Mouse (Mus musculus) liver, embryonic 11.5 days (tissue): ENCODE results near the gene Cog4. TPM values are rescaled to one million over a fixed set of nuclear protein-coding genes. Genes with fewer than 3 reads are reported as not detected.

Source experiments
- ATAC-seq: fragments of 200-750 bp; cut with Nextera tagmentation; replicated peaks from 2 replicates; pipeline ENCODE4 v1.8.0; 2017; ENCODE audit warnings: moderate number of reproducible peaks, mild to moderate bottlenecking, moderate TSS enrichment, moderate library complexity; ENCODE audit not compliant: low FRiP score
- DNase-seq: peaks from one replicate; pipeline ENCODE4 v3.0.0-alpha.2; 2017; ENCODE audit warnings: low spot score
- H3K27ac ChIP-seq: fragments of 300-500 bp; sonication (generic); 2 replicates; pipeline ENCODE4 v1.5.1; 2014; ENCODE audit warnings: mild to moderate bottlenecking, low read depth, low read length, control low read depth
- H3K27me3 ChIP-seq: fragments of 300-500 bp; sonication (generic); replicated peaks from 2 replicates; pipeline ENCODE4 v1.6.1; 2014; ENCODE audit warnings: low read length, mixed read lengths; ENCODE audit not compliant: control insufficient read depth, insufficient read depth
- H3K36me3 ChIP-seq: fragments of 300-500 bp; sonication (generic); 2 replicates; pipeline ENCODE4 v1.6.1; 2014; ENCODE audit warnings: mild to moderate bottlenecking, low read length, moderate library complexity, mixed read lengths; ENCODE audit not compliant: control insufficient read depth, insufficient read depth
- H3K4me1 ChIP-seq: fragments of 300-500 bp; sonication (generic); replicated peaks from 2 replicates; pipeline ENCODE4 v1.6.1; 2014; ENCODE audit warnings: low read length, mixed read lengths; ENCODE audit not compliant: control insufficient read depth, insufficient read depth
- H3K4me2 ChIP-seq: fragments of 300-500 bp; sonication (generic); 2 replicates; pipeline ENCODE4 v1.6.1; 2014; ENCODE audit warnings: mild to moderate bottlenecking, control low read depth, moderate library complexity
- H3K4me3 ChIP-seq: fragments of 300-500 bp; sonication (generic); 2 replicates; pipeline ENCODE4 v1.5.1; 2014; ENCODE audit warnings: low read depth, low read length, control low read depth
- H3K9ac ChIP-seq: fragments of 300-500 bp; sonication (generic); 2 replicates; pipeline ENCODE4 v1.6.1; 2014; ENCODE audit warnings: low read depth, low read length, control low read depth
- H3K9me3 ChIP-seq: fragments of 300-500 bp; sonication (generic); 2 replicates; pipeline ENCODE4 v1.6.1; 2016; ENCODE audit warnings: low read length, inconsistent platforms, mixed read lengths; ENCODE audit not compliant: control insufficient read depth
- WGBS: fragments of 180-500 bp; shearing (Covaris S2); extraction: QIAGEN DNeasy Blood & Tissue Kit; methylation state at CpG from one replicate; pipeline ENCODE4 v1.1.7; 2014; 5-methylcytosine and 5-hydroxymethylcytosine counted together
- polyA plus RNA-seq: library from polyadenylated mRNA; unstranded; fragments of >200 nt; fragmentation: Nextera tagmentation; extraction: Ambion mirVana; gene quantifications from 2 replicates; pipeline ENCODE4 v1.2.1, GENCODE M21; 2014

Gene Cog4
- polyA plus RNA-seq, 1 experiment from 2014 or later, result 51.4 TPM

DNA sequence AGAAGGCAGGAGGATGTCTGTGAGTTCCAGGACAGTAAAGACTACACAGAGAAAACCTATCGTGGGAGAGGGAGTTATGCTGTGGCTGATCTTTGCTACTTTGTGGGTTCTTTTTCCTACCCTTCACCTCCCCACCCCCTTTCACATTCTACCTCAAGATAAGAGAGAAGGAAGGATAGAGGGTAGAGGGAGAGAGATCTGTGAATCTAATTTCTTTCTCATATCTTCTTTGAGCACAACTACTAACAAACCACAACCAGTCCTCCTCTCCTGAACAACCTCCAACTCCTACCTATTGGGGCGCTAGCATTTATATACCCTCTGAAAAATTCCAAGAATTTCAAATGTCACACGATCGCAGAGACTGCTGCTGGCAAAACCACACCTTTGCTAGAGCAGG is 31.5 kb downstream of the Cog4 start:
- DNase-seq (no peak), ATAC-seq (peak; percentile 84)
- peaks cover 51% of the 10 kb centered on the region; the same call in 1 of the 2 replicates for H3K36me3 ChIP-seq
- peaks cover 4% of the 10 kb centered on the region; the same call in 1 of the 2 replicates for H3K4me1 ChIP-seq
- no peak overlapping the region for H3K9ac ChIP-seq
- H3K27ac ChIP-seq, result peak overlapping the region; percentile 38; the same call in 1 of the 2 replicates
- no peaks in the 10 kb centered on the region for H3K27me3 ChIP-seq
- 0 out of 2 replicates have a peak overlapping the region, but pooled peaks have one; percentile 23 for H3K4me2 ChIP-seq
- 62% methylated on average over 4 of the region's 4 CpGs for WGBS
- no peaks in the 10 kb centered on the region for H3K9me3 ChIP-seq
- no peak overlapping the region for H3K4me3 ChIP-seq

DNA sequence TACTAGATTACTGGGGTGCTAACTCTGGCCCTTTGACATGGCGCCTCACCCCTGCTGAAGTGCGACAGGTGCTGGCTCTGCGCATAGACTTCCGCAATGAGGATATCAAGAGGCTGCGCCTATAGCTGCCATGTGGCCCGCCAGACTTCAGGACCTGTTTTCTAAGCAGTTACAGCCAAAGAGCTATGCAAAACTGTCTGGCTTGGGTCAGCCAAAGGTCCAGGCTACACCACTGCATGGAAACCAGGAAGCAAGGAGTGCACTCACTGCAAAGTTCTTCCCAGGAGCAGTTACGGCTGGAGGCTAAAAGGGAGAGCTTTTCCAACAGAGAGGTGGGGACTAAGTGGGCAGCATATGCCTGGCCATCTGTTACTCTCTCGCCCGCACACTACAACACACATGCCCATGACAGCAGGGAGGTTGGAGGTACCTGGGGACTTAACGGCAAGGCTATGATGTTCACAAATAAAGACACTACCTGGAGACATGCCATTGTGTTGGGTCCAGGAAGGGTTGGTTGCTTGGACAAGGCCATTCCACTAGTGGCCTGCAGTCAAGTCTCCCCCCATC is 35.4 kb downstream of the Cog4 start:
- Histone ChIP-seq H3K4me1 (peaks cover 4% of the 10 kb centered on the region; the same call in 1 of the 2 replicates), H3K4me3 (no peak overlapping the region), H3K27me3 (no peaks in the 10 kb centered on the region), H3K36me3 (peaks cover 51% of the 10 kb centered on the region), H3K4me2 (no peak overlapping the region), H3K9me3 (no peaks in the 10 kb centered on the region), H3K27ac (no peak overlapping the region), H3K9ac (no peak overlapping the region)
- ATAC-seq (no peak), DNase-seq (no peak)
- 94% methylated on average over 10 of the region's 10 CpGs for WGBS

DNA sequence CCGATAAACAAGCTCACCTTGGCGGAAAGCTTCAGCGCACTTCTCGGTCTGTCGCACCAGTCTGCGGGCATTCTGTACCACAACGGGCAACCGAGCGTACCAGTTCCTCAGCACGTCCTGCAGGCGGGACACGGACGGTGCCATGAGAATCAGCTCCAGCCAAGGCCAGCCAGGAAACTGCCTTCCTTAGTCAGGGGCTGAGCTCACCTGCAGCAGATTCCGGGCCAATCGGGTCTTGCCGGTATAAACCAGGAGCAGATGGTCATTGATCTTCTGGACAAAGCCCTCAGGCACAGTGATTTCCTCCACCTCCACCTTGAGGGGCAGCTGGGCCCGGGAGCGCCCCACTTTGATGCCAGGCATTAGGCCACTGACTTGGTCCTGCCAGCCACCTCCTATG is 37.4 kb downstream of the Cog4 start:
- WGBS, result 96% methylated on average over 18 of the region's 18 CpGs
- Histone ChIP-seq H3K4me3 (no peak overlapping the region), H3K36me3 (peaks cover 44% of the 10 kb centered on the region), H3K4me1 (no peaks in the 10 kb centered on the region), H3K9me3 (no peaks in the 10 kb centered on the region), H3K9ac (no peak overlapping the region), H3K4me2 (no peak overlapping the region), H3K27ac (no peak overlapping the region), H3K27me3 (no peaks in the 10 kb centered on the region)
- DNase-seq (no peak), ATAC-seq (no peak)

DNA sequence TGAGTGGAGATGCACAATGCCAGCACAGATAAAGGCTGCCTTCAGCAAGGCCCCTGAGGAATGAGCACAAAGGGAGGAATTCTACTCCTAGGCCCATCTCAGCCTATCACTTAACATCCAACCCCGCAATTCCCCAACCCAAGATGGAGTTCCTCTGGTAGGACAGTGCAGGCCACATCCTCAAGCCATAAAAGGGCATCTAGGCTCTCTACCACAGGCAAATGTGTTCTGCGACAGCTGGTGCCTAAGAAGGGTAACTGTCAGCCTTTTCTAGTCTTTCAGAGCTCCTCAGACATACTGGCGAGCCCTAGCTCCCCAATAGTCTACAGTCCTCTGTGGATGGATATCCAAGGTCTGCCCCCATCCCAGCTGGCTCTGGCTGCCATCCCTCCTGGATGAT is 40.2 kb downstream of the Cog4 start:
- Histone ChIP-seq H3K36me3 (peaks cover 27% of the 10 kb centered on the region), H3K4me1 (no peaks in the 10 kb centered on the region; the same call in 1 of the 2 replicates), H3K27me3 (no peaks in the 10 kb centered on the region), H3K4me3 (no peak overlapping the region), H3K9me3 (no peaks in the 10 kb centered on the region), H3K9ac (no peak overlapping the region), H3K4me2 (no peak overlapping the region), H3K27ac (no peak overlapping the region)
- ATAC-seq, result no peak
- DNase-seq, result no peak
- WGBS, result 93% methylated on average over 3 of the region's 3 CpGs

DNA sequence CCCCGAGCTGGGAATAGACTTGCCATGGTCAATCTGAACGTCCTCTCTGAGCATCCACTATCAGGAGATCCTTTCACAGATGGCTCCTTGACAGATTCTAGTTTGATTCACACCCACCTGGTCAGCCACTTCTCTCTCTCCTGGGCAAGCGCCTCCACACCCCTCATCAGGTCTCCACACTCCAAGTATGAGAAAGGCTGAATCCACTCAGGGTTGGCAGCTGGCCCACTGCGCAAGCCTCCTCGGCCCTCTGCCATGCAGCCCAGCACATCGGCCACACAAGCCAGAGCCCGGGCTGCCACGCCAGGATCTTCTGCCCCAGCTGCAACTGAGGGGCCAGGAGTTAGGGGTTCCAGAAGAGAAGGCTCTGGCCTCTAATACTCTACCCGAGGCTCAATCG is 41.2 kb downstream of the Cog4 start:
- Histone ChIP-seq H3K27ac (no peak overlapping the region), H3K36me3 (peaks cover 18% of the 10 kb centered on the region), H3K9ac (no peak overlapping the region), H3K4me3 (no peak overlapping the region), H3K27me3 (no peaks in the 10 kb centered on the region), H3K4me1 (no peaks in the 10 kb centered on the region; the same call in 1 of the 2 replicates), H3K9me3 (no peaks in the 10 kb centered on the region), H3K4me2 (no peak overlapping the region)
- WGBS, result 88% methylated on average over 10 of the region's 10 CpGs
- no peak for ATAC-seq
- no peak for DNase-seq

DNA sequence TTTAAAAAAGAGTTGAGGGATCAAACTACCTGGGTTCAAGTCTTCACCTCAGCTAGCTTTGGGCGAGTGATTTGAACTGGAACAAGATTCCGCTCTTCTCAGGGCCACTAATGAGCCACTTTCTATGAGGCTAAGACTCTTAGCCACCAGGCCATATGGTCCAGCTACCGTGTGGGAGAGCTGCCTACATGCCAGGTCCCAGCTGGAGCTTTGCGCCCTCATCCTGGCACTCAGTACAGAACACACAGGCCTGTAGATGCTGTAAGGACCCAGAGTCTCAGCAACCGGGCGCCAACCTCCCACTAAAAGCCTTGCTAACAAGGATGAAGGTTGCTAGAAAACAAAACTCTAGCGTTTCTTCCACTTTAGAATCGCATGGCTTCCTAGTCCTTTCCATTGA is 42.0 kb downstream of the Cog4 start:
- Histone ChIP-seq H3K9me3 (no peaks in the 10 kb centered on the region), H3K4me1 (no peaks in the 10 kb centered on the region; the same call in 1 of the 2 replicates), H3K4me2 (no peak overlapping the region), H3K9ac (no peak overlapping the region), H3K4me3 (no peak overlapping the region), H3K36me3 (peaks cover 18% of the 10 kb centered on the region), H3K27me3 (no peaks in the 10 kb centered on the region), H3K27ac (no peak overlapping the region)
- DNase-seq, result no peak
- ATAC-seq, result no peak
- WGBS, result 93% methylated on average over 8 of the region's 8 CpGs

DNA sequence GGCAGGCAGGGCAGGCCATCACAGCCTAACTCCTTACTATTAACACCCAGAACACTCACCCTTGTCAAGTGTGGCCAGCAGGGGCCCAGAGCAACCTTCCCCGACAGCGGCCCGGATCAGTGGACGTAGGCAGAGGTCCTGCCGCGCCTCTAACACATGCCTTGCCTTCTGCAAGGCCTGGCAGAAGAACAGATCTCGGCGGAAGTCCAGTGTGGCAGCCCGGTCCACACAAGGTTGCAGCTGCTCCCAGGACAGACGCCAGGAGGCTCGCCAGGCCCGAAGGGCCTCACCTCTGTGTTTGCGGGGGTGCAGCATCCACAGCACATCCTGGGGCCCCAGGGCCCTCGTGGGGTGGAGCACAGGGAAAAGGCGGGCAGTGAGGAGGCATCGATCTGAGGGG is 42.5 kb downstream of the Cog4 start:
- DNase-seq (no peak), ATAC-seq (no peak)
- no peak overlapping the region for H3K27ac ChIP-seq
- H3K4me1 ChIP-seq, result no peaks in the 10 kb centered on the region; the same call in 1 of the 2 replicates
- no peak overlapping the region for H3K4me3 ChIP-seq
- WGBS, result 85% methylated on average over 16 of the region's 16 CpGs
- no peaks in the 10 kb centered on the region for H3K27me3 ChIP-seq
- no peak overlapping the region for H3K9ac ChIP-seq
- H3K9me3 ChIP-seq, result no peaks in the 10 kb centered on the region
- H3K36me3 ChIP-seq, result peaks cover 15% of the 10 kb centered on the region; the same call in 1 of the 2 replicates
- H3K4me2 ChIP-seq, result no peak overlapping the region

DNA sequence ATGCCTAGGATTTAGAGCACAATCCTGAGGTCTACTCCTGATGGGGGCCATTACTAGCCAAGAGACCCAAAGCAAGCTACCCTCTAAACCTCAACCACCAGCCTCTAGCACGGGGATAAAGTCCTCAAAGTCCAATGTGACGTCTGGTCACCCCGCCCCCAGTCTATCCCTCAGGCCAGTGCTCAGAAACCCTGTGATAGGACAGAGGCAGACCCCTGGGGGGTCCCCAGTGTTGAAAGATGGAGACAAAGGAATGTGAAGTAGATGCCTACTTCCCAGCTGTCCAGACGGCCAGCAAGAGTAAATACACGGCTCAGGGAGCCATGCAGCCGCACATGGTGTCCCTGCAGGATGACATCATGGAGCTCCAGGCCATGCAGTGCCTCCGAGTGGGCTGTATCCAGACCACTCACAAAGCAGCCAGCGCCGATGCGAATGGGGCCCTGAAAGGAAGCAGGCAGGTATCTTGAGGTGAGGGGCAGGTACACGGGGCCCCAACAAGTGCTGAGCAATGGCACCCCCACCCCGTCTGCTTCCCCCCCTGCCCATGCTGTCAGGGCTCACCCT is 43.6 kb downstream of the Cog4 start:
- Histone ChIP-seq H3K4me1 (no peaks in the 10 kb centered on the region; the same call in 1 of the 2 replicates), H3K9me3 (no peaks in the 10 kb centered on the region), H3K36me3 (peaks cover 10% of the 10 kb centered on the region; the same call in 1 of the 2 replicates), H3K27ac (no peak overlapping the region), H3K4me2 (no peak overlapping the region), H3K27me3 (no peaks in the 10 kb centered on the region), H3K9ac (no peak overlapping the region), H3K4me3 (no peak overlapping the region)
- WGBS, result 79% methylated on average over 12 of the region's 12 CpGs
- no peak for DNase-seq
- peak; percentile 35 for ATAC-seq

DNA sequence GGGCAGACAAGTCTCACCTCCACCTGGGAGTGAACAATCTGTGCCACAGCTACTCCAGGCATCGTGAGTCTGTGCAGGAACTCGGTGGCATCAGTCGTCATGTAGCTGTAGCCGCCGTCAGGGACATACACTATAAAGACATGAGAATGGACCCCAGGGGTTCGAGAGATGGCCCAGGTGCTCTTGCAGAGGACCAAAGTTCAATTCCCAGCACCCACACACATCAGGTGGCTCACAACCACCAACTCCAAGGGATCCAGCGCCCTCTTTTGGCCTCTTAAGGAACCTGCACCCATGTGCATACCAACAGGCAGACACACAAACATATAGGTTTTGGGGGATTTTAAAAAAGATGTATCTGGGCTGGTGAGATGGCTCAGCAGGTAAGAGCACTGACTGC is 45.6 kb downstream of the Cog4 start:
- 92% methylated on average over 7 of the region's 7 CpGs for WGBS
- ATAC-seq, result no peak
- H3K4me2 ChIP-seq, result no peak overlapping the region
- H3K27me3 ChIP-seq, result no peaks in the 10 kb centered on the region
- DNase-seq, result no peak
- no peaks in the 10 kb centered on the region; the same call in 1 of the 2 replicates for H3K4me1 ChIP-seq
- H3K4me3 ChIP-seq, result no peak overlapping the region
- no peak overlapping the region for H3K27ac ChIP-seq
- no peaks in the 10 kb centered on the region for H3K9me3 ChIP-seq
- H3K9ac ChIP-seq, result no peak overlapping the region
- peaks cover 10% of the 10 kb centered on the region; the same call in 1 of the 2 replicates for H3K36me3 ChIP-seq
